ENCODE assay signal across 8 mouse cellular contexts in genomic region chr2:24950189-24950535, GRCm38 (mm10). TPM values are rescaled to one million over a fixed set of nuclear protein-coding genes. Genes with fewer than 3 reads are reported as not detected.
DNase-seq lines count a peak whose midpoint lies in the region; ATAC-seq lines count a peak whose summit lies in the region.

No protein-coding gene starts in this region.

- under 1% methylated on average over 31 of the region's 31 CpGs for WGBS in midbrain, embryonic 13.5 days

- H3K4me2 ChIP-seq in midbrain, embryonic 13.5 days (replicated peaks) = peak overlapping the region; percentile 95

- peak overlapping the region; percentile 84 for H3K4me3 ChIP-seq in midbrain, embryonic 13.5 days (replicated peaks)

- H3K27me3 ChIP-seq in midbrain, embryonic 13.5 days = peaks cover 3% of the 10 kb centered on the region; the same call in 1 of the 2 replicates

- peak overlapping the region; percentile 97 for H3K9ac ChIP-seq in midbrain, embryonic 13.5 days (replicated peaks)

- DNase-seq in cerebellum, adult 11 months = peak; percentile 28
- no peak for DNase-seq in cerebellum, adult 9-10 months
- peak; percentile 39 for DNase-seq in thymus, postnatal 4 days
- DNase-seq in thymus, postnatal 14 days = no peak
- DNase-seq in induced T-regulatory cell, adult 2 months (ENCODE audit: low read depth) = peak; percentile 55
- no peak for DNase-seq in left cerebral cortex, postnatal 36 days (ENCODE audit: low spot score in 2 of 2)
- DNase-seq in cerebellum, adult 11-12 months = no peak

- intact Hi-C loops in left cerebral cortex, postnatal 36 days (cut with DNase I) = no loop called here

- peak; percentile 9; the same call in 1 of the 2 replicates for ATAC-seq in midbrain, embryonic 13.5 days

- peaks cover 35% of the 10 kb centered on the region for H3K36me3 ChIP-seq in midbrain, embryonic 13.5 days

- H3K9me3 ChIP-seq in midbrain, embryonic 13.5 days = no peaks in the 10 kb centered on the region

- H3K4me1 ChIP-seq in midbrain, embryonic 13.5 days (replicated peaks) = peaks cover 20% of the 10 kb centered on the region

- peak overlapping the region; percentile 72 for H3K27ac ChIP-seq in midbrain, embryonic 13.5 days

RNA-seq across cellular contexts. Expression of gene Zmynd19, which starts 0.6 kb away (rescaled TPM):
- polyA plus RNA-seq in midbrain, embryonic 13.5 days (2015; fragmentation: Nextera tagmentation; extraction: Ambion mirVana) = 12.3 and 20.4 TPM in 2 replicates
- 10 to 100 TPM; 37.1 to 37.3 TPM for total RNA-seq in left cerebral cortex, postnatal 36 days (2021)

RNA-seq across cellular contexts. Expression of gene Dph7, which starts 12.0 kb away (rescaled TPM):
- polyA plus RNA-seq in midbrain, embryonic 13.5 days (2015; fragmentation: Nextera tagmentation; extraction: Ambion mirVana) = 36.3 and 41.8 TPM in 2 replicates
- 10 to 100 TPM; 28.4 to 34.6 TPM for total RNA-seq in left cerebral cortex, postnatal 36 days (2021)

RNA-seq across cellular contexts. Expression of gene Arrdc1, which starts 15.1 kb away (rescaled TPM):
- polyA plus RNA-seq in midbrain, embryonic 13.5 days (2015; fragmentation: Nextera tagmentation; extraction: Ambion mirVana) = 19.2 and 19.7 TPM in 2 replicates
- total RNA-seq in left cerebral cortex, postnatal 36 days (2021) = 10 to 100 TPM; 14.1 to 18.1 TPM

RNA-seq across cellular contexts. Expression of gene Mrpl41, which starts 24.7 kb away (rescaled TPM):
- polyA plus RNA-seq in midbrain, embryonic 13.5 days (2015; fragmentation: Nextera tagmentation; extraction: Ambion mirVana) = 162 and 172 TPM in 2 replicates
- total RNA-seq in left cerebral cortex, postnatal 36 days (2021) = 10 to 100 TPM; 77.5 to 82.1 TPM

RNA-seq across cellular contexts. Expression of gene Pnpla7, which starts 25.7 kb away (rescaled TPM):
- polyA plus RNA-seq in midbrain, embryonic 13.5 days (2015; fragmentation: Nextera tagmentation; extraction: Ambion mirVana) = 3.3 and 4.2 TPM in 2 replicates
- 10 to 100 TPM; 19.3 to 22.2 TPM for total RNA-seq in left cerebral cortex, postnatal 36 days (2021)

Comparison
In these comparisons a context has a peak if more than half of its experiments do, and no peak if none do; other contexts are left out.
1. DNase-seq: peak in cerebellum, adult 11 months (single experiment), thymus, postnatal 4 days (single experiment) and induced T-regulatory cell, adult 2 months (single experiment); none in cerebellum, adult 9-10 months (single experiment), thymus, postnatal 14 days (single experiment), left cerebral cortex, postnatal 36 days (0 of 2) and cerebellum, adult 11-12 months (single experiment).